Comparison of ENCODE assay signal across 9 mouse cellular contexts in genomic region chr4:120131441-120132220, GRCm38 (mm10). TPM values are rescaled to one million over a fixed set of nuclear protein-coding genes. Genes with fewer than 3 reads are reported as not detected.
A peak's percentile ranks its signal among the peaks of the same experiment; 100 is the strongest.
DNase-seq lines count a peak whose midpoint lies in the region; ATAC-seq and TF ChIP-seq lines count a peak whose summit lies in the region.
"Had no signal": no experiment of that assay in that cellular context is flagged by ENCODE, and none has a peak within 500 bp of the region (broad histone marks: within the 10 kb centered on the region; RNA-seq: fewer than 3 reads in every experiment).

No protein-coding gene starts in this region.

- no peak for TF ChIP-seq POLR2A in thymus, adult 2 months (IDR thresholded peaks at IDR 0.05; ENCODE audit: control insufficient read depth, extremely low read depth, insufficient read depth, low read length, poor library complexity)

- no peaks in the 10 kb centered on the region for H3K36me3 ChIP-seq in midbrain, embryonic 10.5 days
- H3K36me3 ChIP-seq in midbrain, embryonic 15.5 days (replicated peaks) = no peaks in the 10 kb centered on the region
- peaks cover 4% of the 10 kb centered on the region for H3K36me3 ChIP-seq in thymus, adult 2 months (ENCODE audit: control insufficient read depth, insufficient read depth, low read length)
- H3K36me3 ChIP-seq: neural tube, embryonic 13.5 days had no signal

- no peak for TF ChIP-seq CTCF in thymus, adult 2 months (IDR thresholded peaks at IDR 0.05; ENCODE audit: borderline replicate concordance, control insufficient read depth, extremely low read depth, insufficient read depth, low read length, poor library complexity)

- no peaks in the 10 kb centered on the region for H3K9me3 ChIP-seq in midbrain, embryonic 10.5 days (replicated peaks)
- no peaks in the 10 kb centered on the region for H3K9me3 ChIP-seq in midbrain, embryonic 15.5 days
- H3K9me3 ChIP-seq: neural tube, embryonic 13.5 days had no signal

- no peak overlapping the region for H3K9ac ChIP-seq in midbrain, embryonic 15.5 days
- H3K9ac ChIP-seq: neural tube, embryonic 13.5 days had no signal

- no peak for ATAC-seq in midbrain, embryonic 15.5 days (replicated peaks)
- no peak for ATAC-seq in megakaryocyte progenitor cell, adult 5-6 weeks (replicated peaks; ENCODE audit: poor library complexity)

- no peak overlapping the region for H3K4me3 ChIP-seq in midbrain, embryonic 10.5 days
- no peak overlapping the region for H3K4me3 ChIP-seq in midbrain, embryonic 15.5 days
- H3K4me3 ChIP-seq in thymus, adult 2 months (ENCODE audit: control insufficient read depth, insufficient read depth, low read length) = no peak overlapping the region
- H3K4me3 ChIP-seq: neural tube, embryonic 13.5 days had no signal

- H3K4me1 ChIP-seq in midbrain, embryonic 10.5 days = peaks cover 9% of the 10 kb centered on the region; the same call in 1 of the 2 replicates
- no peaks in the 10 kb centered on the region for H3K4me1 ChIP-seq in midbrain, embryonic 15.5 days
- H3K4me1 ChIP-seq in thymus, adult 2 months (replicated peaks; ENCODE audit: control insufficient read depth, insufficient read depth, low read length) = no peaks in the 10 kb centered on the region

- H3K27me3 ChIP-seq in midbrain, embryonic 10.5 days (ENCODE audit: low read depth, poor library complexity, severe bottlenecking) = no peaks in the 10 kb centered on the region
- no peaks in the 10 kb centered on the region for H3K27me3 ChIP-seq in midbrain, embryonic 15.5 days (replicated peaks)
- H3K27me3 ChIP-seq in thymus, adult 2 months (ENCODE audit: control insufficient read depth, insufficient read depth, low read length) = no peaks in the 10 kb centered on the region
- H3K27me3 ChIP-seq: neural tube, embryonic 13.5 days had no signal

- no peak for DNase-seq in midbrain, embryonic 10.5 days (ENCODE audit: low spot score)
- peak; percentile 67 to 68 for DNase-seq in cerebellum, adult 18-20 months
- peak; percentile 66 for DNase-seq in kidney, adult 9 months
- DNase-seq in skeletal muscle tissue, adult 2 months (ENCODE audit: low read depth, low spot score) = peak; percentile 36
- no peak for DNase-seq in thymus, adult 2 months
- DNase-seq in embryo, embryonic 11 days = no peak

- 88% methylated on average over 24 of the region's 24 CpGs for WGBS in midbrain, embryonic 10.5 days
- 77% methylated on average over 24 of the region's 24 CpGs for WGBS in midbrain, embryonic 15.5 days
- 91% methylated on average over 24 of the region's 24 CpGs for WGBS in thymus, adult 2 months

- no peak overlapping the region for H3K4me2 ChIP-seq in midbrain, embryonic 15.5 days
- H3K4me2 ChIP-seq: neural tube, embryonic 13.5 days had no signal

- H3K27ac ChIP-seq in midbrain, embryonic 10.5 days (replicated peaks) = 0 out of 2 replicates have a peak overlapping the region, but pooled peaks have one; percentile 3
- no peak overlapping the region for H3K27ac ChIP-seq in midbrain, embryonic 15.5 days
- no peak overlapping the region for H3K27ac ChIP-seq in thymus, adult 2 months (ENCODE audit: control insufficient read depth, insufficient read depth, low read length)
- H3K27ac ChIP-seq: neural tube, embryonic 13.5 days had no signal

RNA-seq across cellular contexts. Expression of gene Edn2, which starts 29.4 kb away (rescaled TPM):
- polyA plus RNA-seq in midbrain, embryonic 10.5 days (2016; fragmentation: Nextera tagmentation; extraction: Ambion mirVana) = not detected in 2 replicates
- 0.15 and 0.22 TPM in 2 replicates for polyA plus RNA-seq in midbrain, embryonic 15.5 days (2015; fragmentation: Nextera tagmentation; extraction: Ambion mirVana)
- 0.65 and 1.2 TPM in 2 replicates for polyA plus RNA-seq in thymus, adult 2 months (2012; rRNA removed)
- total RNA-seq in megakaryocyte progenitor cell, adult 5-6 weeks (2015) = not detected in 2 replicates
- 0.24 TPM in 1 of 2 replicates, not detected in the other for total RNA-seq in megakaryocyte progenitor cell, adult 5-6 weeks (2017)

Comparison
In these comparisons a context has a peak if more than half of its experiments do, and no peak if none do; other contexts are left out.
1. DNase-seq: peak in cerebellum, adult 18-20 months (2 of 2), kidney, adult 9 months (single experiment) and skeletal muscle tissue, adult 2 months (single experiment); none in midbrain, embryonic 10.5 days (single experiment), thymus, adult 2 months (single experiment) and embryo, embryonic 11 days (single experiment).